Mouse (Mus musculus): Measurements from ENCODE around the gene Lrmda. TPM values are rescaled to one million over a fixed set of nuclear protein-coding genes. Genes with fewer than 3 reads are reported as not detected.

The Lrmda gene
- total RNA-seq, 2 experiments from 2014 or later: 1.5 to 1.9 TPM

GRCm38 (mm10) chr14:22296655-22297239, 277.2 kb downstream of the Lrmda start:
- DNase-seq (ENCODE audit: low spot score in 2 of 2): no peak

- no peak for DNase-seq (ENCODE audit: low spot score in 2 of 2)
Observed at GRCm38 (mm10) chr14:22306759-22307158, 287.2 kb downstream of the Lrmda start.

GRCm38 (mm10) chr14:22308059-22308458, 288.5 kb downstream of the Lrmda start:
- DNase-seq (ENCODE audit: low spot score in 2 of 2): no peak

GRCm38 (mm10) chr14:22323058-22323457, 303.5 kb downstream of the Lrmda start:
- no peak for DNase-seq (ENCODE audit: low spot score in 2 of 2)

GRCm38 (mm10) chr14:22323530-22324292, 304.2 kb downstream of the Lrmda start:
- DNase-seq (ENCODE audit: low spot score in 2 of 2): no peak

GRCm38 (mm10) chr14:22326218-22326964, 306.9 kb downstream of the Lrmda start:
- no peak for DNase-seq (ENCODE audit: low spot score in 2 of 2)

GRCm38 (mm10) chr14:22329191-22329590, 309.7 kb downstream of the Lrmda start:
- no peak for DNase-seq (ENCODE audit: low spot score in 2 of 2)

- no peak for DNase-seq (ENCODE audit: low spot score in 2 of 2)
Observed at GRCm38 (mm10) chr14:22335101-22335820, 315.7 kb downstream of the Lrmda start.

GRCm38 (mm10) chr14:22339176-22339575, 319.7 kb downstream of the Lrmda start:
- DNase-seq (ENCODE audit: low spot score in 2 of 2): no peak

- DNase-seq (ENCODE audit: low spot score in 2 of 2): no peak
Observed at GRCm38 (mm10) chr14:22343357-22343756, 323.8 kb downstream of the Lrmda start.

- no peak for DNase-seq (ENCODE audit: low spot score in 2 of 2)
Observed at GRCm38 (mm10) chr14:22345248-22345647, 325.7 kb downstream of the Lrmda start.

GRCm38 (mm10) chr14:22353626-22354025, 334.1 kb downstream of the Lrmda start:
- no peak for DNase-seq (ENCODE audit: low spot score in 2 of 2)

- no peak for DNase-seq (ENCODE audit: low spot score in 2 of 2)
Observed at GRCm38 (mm10) chr14:22354769-22355574, 335.5 kb downstream of the Lrmda start.

GRCm38 (mm10) chr14:22357991-22358503, 338.5 kb downstream of the Lrmda start:
- DNase-seq (ENCODE audit: low spot score in 2 of 2): no peak

- DNase-seq (ENCODE audit: low spot score in 2 of 2): no peak
Observed at GRCm38 (mm10) chr14:22364010-22364748, 344.7 kb downstream of the Lrmda start.

GRCm38 (mm10) chr14:22364771-22365355, 345.4 kb downstream of the Lrmda start:
- DNase-seq (ENCODE audit: low spot score in 2 of 2): no peak

- DNase-seq (ENCODE audit: low spot score in 2 of 2): no peak
Observed at GRCm38 (mm10) chr14:22367615-22368014, 348.1 kb downstream of the Lrmda start.

GRCm38 (mm10) chr14:22371136-22371535, 351.6 kb downstream of the Lrmda start:
- DNase-seq (ENCODE audit: low spot score in 2 of 2): no peak

- no peak for DNase-seq (ENCODE audit: low spot score in 2 of 2)
Observed at GRCm38 (mm10) chr14:22372666-22373360, 353.3 kb downstream of the Lrmda start.

All from gastrocnemius, postnatal 4 days (tissue).